Mouse (Mus musculus): Measurements from ENCODE around the gene Fxyd3.

The Fxyd3 gene

GRCm38 (mm10) chr7:31072326-31072725 lies 4.2 kb downstream of the Fxyd3 start:
- no peak for DNase-seq (ENCODE audit: low spot score in 2 of 2)

DNA sequence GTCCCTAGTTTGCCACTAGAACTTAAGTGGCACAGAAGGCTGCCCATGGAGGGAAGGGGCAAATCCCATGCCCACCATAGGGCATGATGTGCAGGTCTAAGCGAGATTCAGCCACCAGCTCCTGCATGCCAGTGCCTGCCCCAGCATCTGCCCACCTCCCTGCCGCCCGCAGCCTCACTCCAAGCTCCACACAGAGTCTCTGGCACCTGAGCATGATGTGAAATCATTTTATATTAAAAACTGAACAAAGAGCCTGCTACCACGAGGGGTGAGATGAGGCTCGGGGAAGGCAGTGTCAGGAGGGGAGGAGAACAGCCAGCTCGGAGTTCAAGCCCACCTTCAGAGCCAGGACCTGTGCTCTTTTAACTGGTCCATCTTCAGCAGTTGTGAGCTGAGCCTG lies 6.2 kb downstream of the Fxyd3 start:
- DNase-seq (ENCODE audit: low spot score in 2 of 2), result no peak

GRCm38 (mm10) chr7:31069491-31069890 lies 7.0 kb downstream of the Fxyd3 start:
- DNase-seq (ENCODE audit: low spot score in 2 of 2), result no peak

DNA sequence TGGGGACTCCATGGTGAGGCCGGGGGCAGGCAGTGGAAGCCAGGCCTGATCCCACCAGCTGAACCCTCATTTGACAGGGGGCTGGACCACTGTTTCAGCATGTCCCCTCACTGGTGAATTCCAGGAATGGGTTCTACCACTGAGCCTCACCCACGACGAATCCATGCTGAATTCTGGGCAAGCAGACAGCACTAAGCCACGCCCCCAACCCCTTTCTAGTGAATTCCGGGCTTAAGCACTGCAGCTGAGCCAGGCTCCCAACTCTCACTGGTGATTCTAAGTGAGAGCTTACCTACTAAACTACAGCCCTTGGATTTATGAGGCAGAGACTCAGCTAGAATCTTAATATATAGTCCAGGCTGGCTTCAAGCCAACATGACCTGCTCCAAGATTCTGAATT lies 8.7 kb downstream of the Fxyd3 start:
- peak in 1 of 2 experiments; percentile 48 for DNase-seq (ENCODE audit: low spot score in 2 of 2)

GRCm38 (mm10) chr7:31063074-31063560 lies 13.4 kb downstream of the Fxyd3 start:
- DNase-seq (ENCODE audit: low spot score in 2 of 2), result no peak

GRCm38 (mm10) chr7:31060621-31061010 lies 15.9 kb downstream of the Fxyd3 start:
- no peak for DNase-seq (ENCODE audit: low spot score in 2 of 2)

- DNase-seq (ENCODE audit: low spot score in 2 of 2), result no peak
Observed at GRCm38 (mm10) chr7:31059919-31060620, 16.4 kb downstream of the Fxyd3 start.

DNA sequence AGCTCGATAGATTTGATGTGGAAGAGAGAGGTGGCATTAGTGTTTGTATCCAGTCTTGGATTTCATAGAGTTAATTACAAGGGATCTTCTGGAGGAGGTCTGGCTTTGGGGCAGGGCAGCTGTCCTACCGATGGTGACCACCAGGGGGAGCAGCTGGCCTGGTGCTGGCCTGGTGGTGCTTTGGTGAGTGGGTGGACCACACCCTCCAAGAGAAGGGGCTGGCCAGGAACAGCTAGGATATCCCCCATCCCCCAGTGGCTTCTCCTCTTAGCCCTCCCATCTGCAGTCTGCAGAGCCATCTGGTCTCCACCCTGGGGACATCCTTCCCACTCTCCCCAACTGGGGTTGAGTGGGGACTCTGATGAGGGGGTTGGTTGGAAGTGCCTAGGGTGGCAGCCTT lies 17.4 kb downstream of the Fxyd3 start, which contains the start of gene Lgi4:
TSS of gene Lgi4 (plus strand) at position 235 of the 400 bp plus-strand sequence.
- peak; percentile 84 to 87 for DNase-seq (ENCODE audit: low spot score in 2 of 2)

DNA sequence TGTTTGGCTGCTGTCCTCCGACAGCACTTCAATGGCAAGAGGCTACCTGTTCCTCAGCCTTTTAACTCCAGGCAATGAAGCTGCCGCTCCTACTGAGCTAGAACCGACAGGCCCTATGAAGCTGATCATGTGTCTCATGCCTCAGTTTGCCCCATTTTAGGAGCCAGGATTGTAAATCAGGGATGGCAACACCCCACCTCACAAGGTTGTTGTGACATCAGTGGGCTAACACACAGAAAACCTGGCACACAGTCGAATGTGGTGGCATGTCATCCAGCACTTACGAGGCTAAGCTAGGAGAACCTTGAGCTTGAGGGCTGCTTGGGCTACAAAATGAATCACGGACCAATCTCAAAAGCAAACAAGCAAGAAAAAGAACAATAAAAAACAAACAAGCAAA lies 18.3 kb downstream of the Fxyd3 start:
- DNase-seq (ENCODE audit: low spot score in 2 of 2), result no peak

DNA sequence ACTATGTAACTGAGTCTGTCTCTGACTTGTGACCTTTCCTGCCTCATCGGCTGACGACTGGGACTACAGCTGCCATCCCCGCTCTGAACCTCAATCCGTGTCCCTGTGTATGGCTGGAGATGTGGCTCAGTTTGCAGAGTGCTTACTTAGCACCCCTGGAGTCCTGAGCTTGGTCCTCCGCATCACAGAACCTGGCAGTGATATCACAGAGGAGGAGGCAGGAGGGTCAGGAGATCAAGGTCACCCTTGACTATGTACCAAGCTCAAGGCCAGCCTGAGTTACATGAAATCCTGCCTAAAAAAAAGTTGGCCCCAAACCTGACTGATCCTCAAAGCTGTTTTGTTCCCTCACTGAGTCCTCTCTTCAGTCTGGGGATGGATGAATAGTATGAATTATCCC lies 18.8 kb downstream of the Fxyd3 start:
- no peak for DNase-seq (ENCODE audit: low spot score in 2 of 2)

DNA sequence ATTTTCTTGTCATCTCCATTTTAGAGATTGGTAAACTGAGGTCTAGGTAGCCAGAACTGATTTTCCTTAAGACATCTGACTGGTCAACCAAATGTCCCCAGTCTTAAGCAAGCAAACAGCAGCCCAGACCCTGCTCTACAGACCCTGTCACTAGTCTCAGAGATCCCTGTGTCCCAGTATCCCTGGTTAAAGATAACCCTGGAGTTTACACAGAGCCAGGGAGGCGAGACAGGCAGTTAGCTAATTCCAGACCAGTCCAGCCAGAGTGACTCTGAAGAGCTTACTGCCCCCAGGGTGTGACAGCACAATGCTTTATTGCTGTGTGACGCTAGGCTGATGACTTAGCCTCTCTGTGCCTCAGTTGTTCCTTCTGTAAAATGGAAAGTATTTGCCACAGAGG lies 19.4 kb downstream of the Fxyd3 start, which contains the start of gene Fxyd1:
TSS of gene Fxyd1 (minus strand) at position 129 of the 400 bp plus-strand sequence.
- no peak for DNase-seq (ENCODE audit: low spot score in 2 of 2)

GRCm38 (mm10) chr7:31056448-31056847 lies 20.1 kb downstream of the Fxyd3 start:
- no peak for DNase-seq (ENCODE audit: low spot score in 2 of 2)

DNA sequence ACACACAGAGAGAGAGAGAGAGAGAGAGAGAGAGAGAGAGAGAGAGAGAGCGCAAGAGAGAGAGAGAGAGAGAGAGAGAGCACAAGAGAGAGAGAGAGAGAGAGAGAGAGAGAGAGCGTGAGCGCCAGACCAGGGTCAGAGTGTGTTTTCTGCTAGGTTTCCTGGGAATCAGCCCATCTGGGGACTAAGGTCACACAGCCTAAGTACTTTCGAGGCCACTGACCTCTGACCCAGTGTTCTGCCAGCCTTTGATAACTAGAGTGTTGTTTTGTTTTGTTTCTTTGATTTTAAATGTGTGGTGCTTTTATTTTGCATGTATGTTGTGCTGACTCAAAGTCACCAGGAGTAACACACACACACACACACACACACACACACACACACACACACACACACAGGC lies 20.6 kb downstream of the Fxyd3 start:
- no peak for DNase-seq (ENCODE audit: low spot score in 2 of 2)

- DNase-seq (ENCODE audit: low spot score in 2 of 2), result no peak
Observed at GRCm38 (mm10) chr7:31055354-31055824, 21.1 kb downstream of the Fxyd3 start.

- DNase-seq (ENCODE audit: low spot score in 2 of 2), result no peak
Observed at GRCm38 (mm10) chr7:31054661-31055320, 21.7 kb downstream of the Fxyd3 start.

- DNase-seq (ENCODE audit: low spot score in 2 of 2), result no peak
Observed at GRCm38 (mm10) chr7:31053882-31054447, 22.5 kb downstream of the Fxyd3 start.

DNA sequence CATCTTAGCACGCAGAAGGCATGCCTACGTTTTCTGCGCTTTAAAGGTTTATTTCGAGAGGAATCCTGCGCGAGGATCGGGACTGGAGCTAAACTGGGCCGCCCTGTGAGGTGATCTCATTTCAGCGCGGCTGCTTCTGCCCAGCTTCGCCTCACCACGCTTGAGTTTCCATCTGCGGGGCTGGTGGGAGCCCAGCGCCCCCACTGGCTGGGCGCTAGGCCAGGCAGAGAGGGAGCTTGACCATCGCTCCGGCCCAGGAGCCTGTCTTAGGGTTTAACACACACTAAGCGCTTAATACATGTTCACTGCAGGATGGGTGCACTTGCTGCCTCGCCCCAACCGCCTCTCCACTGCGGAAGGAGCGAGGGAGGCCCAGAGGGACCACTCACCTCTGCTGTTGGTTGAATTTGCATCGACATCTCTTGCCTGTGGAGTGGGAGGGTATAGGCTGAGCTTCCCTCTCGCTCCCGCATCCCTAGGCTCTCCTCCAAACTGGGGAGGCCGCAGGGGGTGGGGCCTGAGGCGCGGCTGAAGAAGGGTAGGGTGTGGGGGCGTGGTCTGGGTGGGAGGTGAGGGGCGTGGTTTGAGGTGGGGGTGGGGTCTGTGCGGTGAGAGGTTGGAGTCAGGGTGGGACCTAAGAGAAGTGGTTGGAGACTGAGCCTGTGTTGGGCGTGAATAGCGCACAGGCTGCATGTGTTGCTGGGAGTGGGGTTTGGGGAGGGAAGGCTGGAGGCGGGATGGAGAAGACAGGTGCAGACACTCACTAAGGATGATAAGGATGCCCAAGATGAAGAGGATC lies 23.7 kb downstream of the Fxyd3 start:
- DNase-seq (ENCODE audit: low spot score in 2 of 2), result peak; percentile 74 to 85

- DNase-seq (ENCODE audit: low spot score in 2 of 2), result no peak
Observed at GRCm38 (mm10) chr7:31052251-31052635, 24.3 kb downstream of the Fxyd3 start.

DNA sequence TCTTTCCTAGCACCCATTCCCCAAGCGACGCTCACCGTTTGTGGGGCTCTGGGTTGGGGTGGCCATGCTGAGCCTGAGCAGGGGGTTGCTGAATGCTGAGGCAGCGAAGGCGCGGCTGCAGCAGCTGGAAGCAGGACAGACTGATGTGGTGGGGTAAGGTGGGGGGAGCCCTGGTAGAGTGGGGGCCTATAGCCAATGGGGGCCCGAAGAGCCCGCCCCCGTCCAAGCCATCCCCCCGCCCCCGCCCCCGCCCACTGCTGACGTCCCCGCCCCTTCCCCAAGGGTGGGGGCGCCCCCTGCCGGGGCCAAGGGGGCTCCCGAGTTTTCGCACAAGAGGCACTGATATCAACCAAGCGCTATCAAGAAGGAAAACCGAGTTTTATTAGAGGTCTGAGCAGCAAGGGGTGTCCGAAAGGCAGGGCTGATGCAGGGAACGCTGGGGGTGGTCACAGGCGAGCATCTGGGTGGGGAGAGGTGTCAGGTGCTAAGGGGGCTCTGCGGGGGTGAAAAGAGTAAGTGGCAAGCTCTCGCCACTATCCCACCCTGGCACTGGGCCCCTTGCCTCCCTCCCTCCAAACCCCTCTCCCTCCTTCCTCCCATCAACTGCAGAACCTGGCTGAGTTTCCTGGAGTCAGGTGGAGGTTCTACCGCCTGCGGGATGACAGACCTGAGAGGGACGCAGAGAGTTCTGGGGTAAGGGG lies 25.0 kb downstream of the Fxyd3 start, which contains the start of gene Fxyd7:
TSS of gene Fxyd7 (minus strand) at position 147 of the 701 bp plus-strand sequence.
- no peak for DNase-seq (ENCODE audit: low spot score in 2 of 2)

- peak; percentile 62 to 74 for DNase-seq (ENCODE audit: low spot score in 2 of 2)
Observed at GRCm38 (mm10) chr7:31050921-31051320, 25.6 kb downstream of the Fxyd3 start.

GRCm38 (mm10) chr7:31050487-31050886 lies 26.0 kb downstream of the Fxyd3 start:
- DNase-seq (ENCODE audit: low spot score in 2 of 2), result peak in 1 of 2 experiments; percentile 20
